Mouse (Mus musculus) right cerebral cortex, adult 2 months (tissue): ENCODE results near the gene Plin3.
"Not testable (repeated sequence)": the region's sequence is repeated elsewhere in the genome, so short reads cannot be mapped to it uniquely, and the experiment has no call there.

Source experiments
- DNase-seq, 2 experiments: peaks; one replicate each; pipeline ENCODE4 v3.0.0; 2021 to 2022; ENCODE audit warnings: low spot score in 2 of 2

Gene Plin3

DNA sequence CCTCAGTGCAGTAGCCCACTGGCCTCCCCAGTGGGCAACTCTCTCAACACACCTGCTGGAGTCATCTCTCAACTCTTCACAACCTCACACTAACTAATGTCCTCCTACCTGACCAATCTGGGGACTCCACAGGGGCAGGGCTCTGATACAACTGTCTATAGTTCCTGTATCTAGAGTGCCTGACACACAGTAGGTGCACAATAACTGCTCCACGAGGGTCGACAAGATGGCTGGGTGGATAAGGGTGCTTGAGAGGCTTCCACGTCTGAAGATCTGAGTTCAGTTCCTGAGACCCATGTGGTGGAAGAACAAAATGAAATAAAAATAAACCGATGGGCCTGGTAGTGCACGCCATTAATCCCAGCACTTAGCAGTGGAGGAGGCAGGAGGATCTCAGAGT is 18.7 kb downstream of the Plin3 start:
- no peak for DNase-seq

DNA sequence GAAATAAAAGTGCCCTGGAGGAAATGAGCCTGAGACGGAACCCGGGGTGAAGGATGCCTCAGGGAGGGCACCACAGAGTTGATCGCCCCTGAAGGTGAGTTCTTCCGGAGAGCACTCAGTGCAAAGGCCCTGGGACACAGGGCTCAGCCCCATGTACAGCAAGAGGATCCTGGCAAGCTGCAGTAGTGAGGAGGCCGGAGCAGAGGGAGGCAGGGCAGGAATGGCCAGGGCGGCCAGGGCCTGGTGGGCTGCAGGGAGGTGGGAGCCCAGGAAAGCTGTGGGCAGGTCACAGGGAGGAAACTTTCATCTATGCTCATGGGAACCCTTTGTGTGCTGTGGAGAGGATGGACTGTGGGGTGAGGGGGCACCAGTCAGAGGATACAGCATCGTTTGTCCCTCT is 19.2 kb downstream of the Plin3 start:
- no peak for DNase-seq

DNA sequence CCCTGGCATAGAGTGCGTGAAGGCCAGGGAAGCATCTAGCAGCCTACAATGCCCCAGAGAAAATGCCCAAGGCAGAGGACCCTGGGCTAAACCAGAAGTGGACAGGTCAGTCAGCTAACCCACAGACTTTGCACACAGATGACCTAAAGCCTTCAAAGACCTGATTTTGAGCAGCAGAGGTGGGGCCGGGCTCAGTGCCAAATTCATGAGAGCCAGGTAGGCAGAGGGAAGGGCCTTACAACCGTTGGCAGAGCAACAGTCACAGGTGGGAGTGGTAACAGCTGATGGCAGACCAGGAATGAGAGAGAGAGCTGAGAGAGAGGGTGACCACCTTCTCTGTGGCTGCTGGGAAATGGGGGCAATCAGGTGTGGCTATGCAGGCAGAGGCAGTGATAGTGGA is 20.0 kb downstream of the Plin3 start:
- no peak for DNase-seq

GRCm38 (mm10) chr17:56271609-56272253 is 20.9 kb downstream of the Plin3 start:
- no peak for DNase-seq

- DNase-seq = no peak
Observed at GRCm38 (mm10) chr17:56269741-56270140, 22.9 kb downstream of the Plin3 start.

DNA sequence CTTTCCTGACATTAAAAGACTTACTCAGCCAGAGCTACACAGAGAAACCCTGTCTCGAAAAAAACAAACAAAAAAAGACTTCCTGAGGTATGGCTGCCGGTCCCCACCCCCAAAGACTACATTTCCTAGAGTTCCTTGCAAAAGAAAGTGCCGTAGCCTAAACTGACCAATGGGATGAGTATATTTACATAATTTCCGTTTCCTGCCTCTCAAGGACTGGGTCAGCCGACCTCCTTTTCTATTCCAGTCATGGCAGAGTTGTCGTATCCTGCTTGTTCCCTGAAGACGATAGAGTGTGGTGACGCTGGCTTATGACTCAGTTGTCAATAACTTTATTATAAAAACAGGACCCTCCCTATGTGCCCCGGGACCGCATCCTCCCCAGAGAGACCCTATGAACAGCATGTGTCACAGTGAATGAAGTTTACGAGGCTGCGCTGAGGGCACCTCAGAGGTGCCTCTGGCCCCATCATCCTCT is 23.5 kb downstream of the Plin3 start:
- peak; percentile 65 to 72 for DNase-seq

GRCm38 (mm10) chr17:56266271-56266670 is 26.4 kb downstream of the Plin3 start:
- peak; percentile 81 to 83 for DNase-seq

DNA sequence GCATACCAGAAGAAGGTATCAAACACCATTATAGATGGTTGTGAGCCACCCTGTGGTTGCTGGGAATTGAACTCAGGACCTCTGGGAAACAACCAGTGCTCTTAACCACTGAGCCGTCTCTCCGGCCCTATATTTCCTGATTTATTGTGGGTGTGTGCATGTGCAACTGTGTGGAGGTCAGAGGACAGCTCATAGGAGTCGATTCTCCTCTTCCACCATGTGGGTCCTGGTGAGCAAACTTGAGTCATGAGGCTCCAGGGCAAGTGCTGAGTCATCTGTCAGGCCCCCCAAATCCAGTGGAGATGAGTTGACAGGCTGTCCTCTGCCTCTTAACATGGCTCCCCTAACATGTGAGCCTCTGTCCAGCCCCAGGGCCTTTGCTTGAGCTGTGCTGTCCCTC is 26.8 kb downstream of the Plin3 start:
- no peak for DNase-seq

GRCm38 (mm10) chr17:56265011-56265410 is 27.7 kb downstream of the Plin3 start:
- no peak for DNase-seq

DNA sequence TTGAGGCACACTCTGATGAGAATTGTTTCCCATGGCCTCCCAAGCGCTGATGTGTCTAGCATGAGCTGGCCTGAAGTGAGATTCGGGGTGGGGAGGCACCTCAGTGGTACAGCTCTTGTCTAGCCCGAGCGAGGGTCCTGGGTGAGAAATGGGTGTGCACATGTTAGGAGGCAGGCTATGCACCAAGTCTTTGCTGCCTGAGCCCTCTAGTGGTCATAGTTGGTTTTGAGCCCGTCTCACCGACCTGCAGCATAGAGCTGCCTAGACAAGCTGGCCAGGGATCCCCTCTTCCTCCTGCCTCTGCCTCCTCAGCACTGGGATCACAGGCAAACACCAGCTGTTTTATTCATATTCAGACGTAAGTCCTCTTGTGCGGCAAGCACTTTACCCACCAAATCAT is 28.7 kb downstream of the Plin3 start:
- DNase-seq = peak; percentile 85 to 89

DNA sequence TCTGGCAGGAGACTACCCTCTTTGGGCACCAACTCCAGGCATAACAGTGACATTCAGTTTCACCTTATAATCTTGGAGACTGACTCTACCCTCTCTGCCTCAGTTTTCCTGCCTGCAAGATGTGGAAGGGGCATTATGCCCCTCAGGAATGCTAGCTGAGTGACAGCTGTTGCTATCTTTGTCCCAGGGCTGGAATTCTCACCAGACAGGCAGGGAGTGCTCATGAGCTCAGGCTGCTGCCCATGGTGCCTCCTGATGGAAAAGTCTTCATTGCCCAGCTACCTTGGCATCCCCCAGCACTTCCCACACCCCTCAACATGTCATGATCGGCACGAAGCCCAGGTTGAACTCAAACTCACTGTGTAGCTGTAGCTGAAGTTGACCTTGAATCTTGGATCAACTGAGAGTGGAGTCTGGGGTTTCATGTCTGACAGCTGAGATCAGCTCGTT is 30.0 kb downstream of the Plin3 start:
- DNase-seq = no peak

DNA sequence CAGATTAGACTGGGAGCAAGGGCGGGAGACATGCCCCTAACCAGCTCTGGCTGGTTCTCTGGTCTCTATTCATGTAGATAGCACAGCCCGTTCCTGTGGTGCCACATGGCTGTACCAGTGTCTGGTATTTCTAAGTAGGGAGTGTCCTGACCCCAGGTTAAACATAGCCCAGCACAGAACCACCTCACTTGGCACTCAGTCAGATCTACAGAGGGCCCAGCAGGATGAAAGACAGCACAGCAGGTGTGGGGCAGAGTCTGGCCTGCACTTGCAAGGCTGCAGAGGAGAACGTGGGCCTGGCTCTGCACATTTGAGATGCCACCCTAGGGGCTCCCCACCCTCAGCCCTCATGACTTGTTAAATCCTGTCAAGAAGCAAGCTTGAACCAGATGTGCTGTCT is 31.5 kb downstream of the Plin3 start:
- no peak for DNase-seq

DNA sequence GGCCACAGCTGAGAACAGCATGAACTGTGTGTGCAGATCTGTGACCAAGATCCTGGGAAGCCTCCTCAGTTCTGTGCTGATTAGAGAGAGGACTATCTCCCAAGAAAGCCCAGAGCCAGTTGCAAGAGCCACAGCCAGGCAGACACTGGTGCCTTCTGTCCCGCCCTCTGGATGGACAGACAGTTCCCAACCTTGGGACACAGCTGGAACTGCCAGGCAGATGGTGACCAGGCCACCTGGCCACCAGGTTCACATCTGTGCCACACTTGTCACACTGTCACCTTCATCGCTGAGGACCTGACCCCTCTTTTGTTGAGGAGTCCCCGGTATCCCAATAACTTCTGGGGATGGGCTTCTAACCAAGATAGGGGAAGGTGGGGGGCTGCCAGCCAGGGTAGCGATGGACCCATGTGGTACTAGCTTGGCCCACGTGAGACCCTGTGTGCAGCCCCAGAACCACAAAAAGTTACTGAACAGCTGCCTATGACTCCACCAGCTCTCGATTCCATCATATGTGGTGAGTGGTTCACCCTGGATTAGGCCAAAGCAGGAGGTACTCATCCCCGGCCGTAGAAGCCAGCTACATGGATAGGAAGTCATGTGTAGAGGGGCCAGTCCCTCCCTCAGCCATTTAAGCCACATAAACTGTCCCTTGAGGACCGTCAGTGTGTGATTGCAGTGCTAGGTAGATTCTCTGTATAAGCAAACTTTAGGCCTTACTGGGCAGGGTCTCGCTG is 33.2 kb downstream of the Plin3 start:
- no peak for DNase-seq

- DNase-seq = not testable (repeated sequence)
Observed at GRCm38 (mm10) chr17:56258812-56259211, 33.9 kb downstream of the Plin3 start.

GRCm38 (mm10) chr17:56258269-56258668 is 34.4 kb downstream of the Plin3 start:
- not testable (repeated sequence) for DNase-seq

DNA sequence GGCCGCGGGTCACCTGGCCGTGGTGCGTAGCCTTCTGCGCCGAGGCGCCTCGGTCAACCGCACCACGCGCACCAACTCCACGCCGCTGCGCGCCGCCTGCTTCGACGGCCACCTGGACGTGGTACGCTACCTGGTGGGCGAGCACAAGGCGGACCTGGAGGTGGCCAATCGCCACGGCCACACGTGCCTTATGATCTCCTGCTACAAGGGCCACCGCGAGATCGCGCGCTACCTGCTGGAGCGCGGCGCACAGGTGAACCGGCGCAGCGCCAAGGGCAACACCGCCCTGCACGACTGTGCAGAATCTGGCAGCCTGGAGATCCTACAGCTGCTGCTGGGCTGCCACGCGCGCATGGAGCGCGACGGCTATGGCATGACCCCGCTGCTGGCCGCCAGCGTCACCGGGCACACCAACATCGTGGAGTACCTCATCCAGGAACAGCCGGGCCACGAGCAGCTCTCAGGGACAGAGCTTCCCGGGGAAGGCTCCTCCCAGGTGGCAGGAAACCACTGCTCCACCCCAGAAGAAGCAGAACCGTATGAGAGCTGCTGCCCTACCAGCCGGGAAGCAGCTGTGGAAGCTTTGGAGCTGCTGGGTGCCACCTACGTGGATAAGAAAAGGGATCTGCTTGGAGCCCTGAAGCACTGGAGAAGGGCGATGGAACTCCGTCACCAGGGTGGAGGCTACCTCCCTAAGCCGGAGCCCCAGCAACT is 35.3 kb downstream of the Plin3 start:
- no peak for DNase-seq

DNA sequence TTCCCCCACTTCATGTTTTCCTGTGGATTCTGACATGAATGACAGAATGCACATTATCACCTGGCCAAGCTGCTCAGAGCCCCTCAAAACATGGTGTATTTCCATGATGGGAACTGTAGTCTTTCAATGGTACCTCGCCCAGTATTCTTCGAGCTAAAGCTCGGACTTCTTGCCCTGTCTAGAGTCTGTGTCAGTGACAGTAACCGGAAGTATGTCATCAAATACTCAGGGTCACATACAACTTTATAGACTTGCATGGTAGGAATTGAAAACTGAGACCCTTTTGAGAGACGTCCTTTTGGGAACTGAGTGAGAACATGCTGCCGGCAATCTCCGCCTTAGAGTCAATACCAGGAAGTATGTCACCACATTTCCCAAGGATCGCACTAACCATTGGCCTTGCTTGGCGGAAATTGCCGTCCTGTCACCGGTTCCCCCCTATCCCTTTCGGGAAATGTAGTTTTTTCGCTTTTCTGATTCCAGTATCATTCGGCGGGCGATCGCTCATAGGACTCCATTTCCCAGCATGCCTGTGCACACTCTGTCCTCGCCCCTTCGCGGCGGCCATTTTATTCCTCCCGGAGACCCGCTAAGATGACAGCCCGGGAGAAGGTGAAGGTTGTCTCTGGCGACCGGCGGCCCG is 36.3 kb downstream of the Plin3 start, which contains the start of gene Fem1a:
TSS of gene Fem1a (plus strand) at position 572 of the 643 bp plus-strand sequence.
- DNase-seq = peak; percentile 95

DNA sequence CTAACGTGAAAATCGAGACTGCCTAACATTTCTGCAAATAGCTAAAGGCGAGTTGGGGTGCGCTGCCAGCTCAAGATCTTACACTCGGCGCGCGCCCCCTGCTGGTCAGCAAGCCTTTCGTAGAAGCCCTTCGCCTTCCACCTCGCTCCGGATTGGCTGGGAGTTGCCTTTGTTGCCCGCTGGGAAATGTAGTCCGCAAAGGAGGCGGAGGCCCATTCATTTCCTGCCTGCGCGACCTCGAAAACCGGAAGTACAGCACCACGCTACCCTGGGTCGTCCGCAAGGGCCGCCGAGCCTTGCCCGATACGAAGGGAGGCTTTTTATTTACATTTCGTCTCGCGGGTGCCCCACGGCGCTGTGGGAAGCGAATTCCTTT is 36.8 kb downstream of the Plin3 start:
- DNase-seq = peak; percentile 99 to 100

- peak; percentile 60 to 68 for DNase-seq
Observed at GRCm38 (mm10) chr17:56255429-56255828, 37.2 kb downstream of the Plin3 start.

DNA sequence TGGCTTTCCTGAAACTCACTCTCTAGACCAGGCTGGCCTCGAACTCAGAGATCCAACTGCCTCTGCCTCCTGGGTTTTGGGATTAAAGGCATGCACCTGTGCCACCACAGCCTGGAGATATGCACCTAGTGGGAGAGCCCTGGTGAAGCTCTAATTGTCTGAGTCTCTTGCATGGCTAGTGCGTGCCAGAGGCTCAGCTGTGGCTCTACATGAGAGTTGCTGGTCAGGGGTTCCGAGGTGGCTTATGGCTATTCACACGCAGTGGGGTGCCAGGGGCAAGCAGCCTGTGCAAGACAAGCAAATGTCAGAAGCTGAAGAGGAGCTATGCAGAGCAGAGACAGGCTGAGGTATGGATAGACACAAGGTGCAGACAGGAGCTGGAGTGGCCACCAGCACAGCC is 38.0 kb downstream of the Plin3 start:
- peak in 1 of 2 experiments; percentile 5 for DNase-seq

DNA sequence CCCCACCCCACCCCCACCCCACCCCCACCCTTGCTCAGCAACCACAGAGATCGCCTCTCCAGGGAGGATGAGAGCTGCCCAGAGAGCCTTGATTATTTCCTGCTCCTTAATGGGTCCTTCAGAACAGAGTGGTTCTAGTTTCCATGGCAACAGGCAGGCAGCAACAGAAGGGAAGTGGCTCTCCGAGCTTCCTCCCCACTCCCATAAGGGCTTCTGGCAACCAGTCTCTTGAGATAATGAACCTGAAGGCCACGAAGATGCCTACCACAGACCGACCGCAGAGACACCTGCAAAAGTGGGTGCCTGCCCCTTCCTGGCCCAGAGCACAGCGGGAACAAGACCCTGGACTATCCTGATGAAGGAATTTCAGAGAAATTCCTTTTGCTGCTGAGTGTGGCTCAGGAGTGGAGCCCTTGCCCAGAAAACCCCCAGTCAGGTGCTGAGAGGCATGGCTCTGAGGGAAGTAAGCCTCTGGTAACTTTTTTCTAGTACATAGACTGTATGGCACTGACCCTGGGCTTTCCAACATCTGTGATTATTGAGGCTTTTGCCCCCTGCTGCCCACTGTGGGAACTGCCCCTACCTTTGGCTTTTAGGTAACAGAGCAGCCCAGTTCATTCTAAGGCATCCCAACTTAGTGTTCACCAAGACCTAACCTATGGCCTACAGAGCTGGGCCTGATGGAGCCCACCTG is 41.4 kb downstream of the Plin3 start:
- DNase-seq = peak; percentile 79 to 85
